Mouse (Mus musculus): ENCODE data around the gene Eif2ak1. TPM values are rescaled to one million over a fixed set of nuclear protein-coding genes. Genes with fewer than 3 reads are reported as not detected.

The Eif2ak1 gene
- polyA plus RNA-seq, 1 experiment from 2014 or later = 24.1 TPM

- no peaks in the 10 kb centered on the region for H3K4me1 ChIP-seq (replicated peaks; ENCODE audit: control insufficient read depth, insufficient read depth, low read length)
- H3K27ac ChIP-seq (ENCODE audit: low read depth, low read length) = no peak overlapping the region
- no peaks in the 10 kb centered on the region for H3K27me3 ChIP-seq (replicated peaks; ENCODE audit: control insufficient read depth, insufficient read depth, low read length)
- no peaks in the 10 kb centered on the region for H3K36me3 ChIP-seq (ENCODE audit: control insufficient read depth, insufficient read depth)
- no peak overlapping the region for H3K4me2 ChIP-seq (replicated peaks; ENCODE audit: low read depth)
- 89% methylated on average over 3 of the region's 3 CpGs for WGBS
- H3K4me3 ChIP-seq (ENCODE audit: low read depth, low read length) = no peak overlapping the region
- H3K9ac ChIP-seq (ENCODE audit: low read depth, low read length) = no peak overlapping the region
- ATAC-seq = no peak
- TF ChIP-seq CTCF (IDR thresholded peaks at IDR 0.05; ENCODE audit: low read depth) = no peak
- H3K9me3 ChIP-seq (ENCODE audit: control insufficient read depth) = no peaks in the 10 kb centered on the region
Measured at GRCm38 (mm10) chr5:143809421-143810090, 8.0 kb upstream of the Eif2ak1 start.

DNA sequence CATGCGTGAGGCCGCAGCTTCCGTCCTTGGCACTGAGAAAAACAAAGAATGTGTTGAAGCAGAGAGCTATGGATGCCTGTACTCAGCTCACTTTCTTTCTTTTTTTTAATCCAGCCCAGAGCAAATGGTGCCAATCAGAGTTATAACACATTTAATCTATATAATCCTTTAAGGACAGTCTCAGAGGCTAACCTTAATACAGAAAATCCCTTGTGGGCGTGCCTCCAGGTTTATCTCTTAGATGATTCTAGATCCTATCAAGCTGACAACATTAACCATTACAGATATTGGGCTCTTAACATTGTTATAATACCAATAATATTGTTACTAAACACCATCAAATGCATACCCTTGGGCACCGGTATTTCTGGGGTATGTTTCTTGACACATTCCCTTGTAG is 5.9 kb upstream of the Eif2ak1 start:
- Histone ChIP-seq H3K4me1 (replicated peaks; ENCODE audit: control insufficient read depth, insufficient read depth, low read length) (no peaks in the 10 kb centered on the region), H3K9ac (ENCODE audit: low read depth, low read length) (no peak overlapping the region), H3K9me3 (ENCODE audit: control insufficient read depth) (no peaks in the 10 kb centered on the region), H3K27ac (ENCODE audit: low read depth, low read length) (no peak overlapping the region), H3K36me3 (ENCODE audit: control insufficient read depth, insufficient read depth) (no peaks in the 10 kb centered on the region), H3K4me2 (replicated peaks; ENCODE audit: low read depth) (no peak overlapping the region), H3K27me3 (replicated peaks; ENCODE audit: control insufficient read depth, insufficient read depth, low read length) (no peaks in the 10 kb centered on the region), H3K4me3 (ENCODE audit: low read depth, low read length) (no peak overlapping the region)
- no peak for ATAC-seq
- TF ChIP-seq CTCF (IDR thresholded peaks at IDR 0.05; ENCODE audit: low read depth) = no peak
- WGBS = 82% methylated on average over 5 of the region's 5 CpGs

- H3K27me3 ChIP-seq (replicated peaks; ENCODE audit: control insufficient read depth, insufficient read depth, low read length) = no peaks in the 10 kb centered on the region
- H3K27ac ChIP-seq (ENCODE audit: low read depth, low read length) = no peak overlapping the region
- H3K4me1 ChIP-seq (replicated peaks; ENCODE audit: control insufficient read depth, insufficient read depth, low read length) = no peaks in the 10 kb centered on the region
- H3K9ac ChIP-seq (ENCODE audit: low read depth, low read length) = no peak overlapping the region
- H3K9me3 ChIP-seq (ENCODE audit: control insufficient read depth) = no peaks in the 10 kb centered on the region
- no peaks in the 10 kb centered on the region for H3K36me3 ChIP-seq (ENCODE audit: control insufficient read depth, insufficient read depth)
- ATAC-seq = no peak
- no peak for TF ChIP-seq CTCF (IDR thresholded peaks at IDR 0.05; ENCODE audit: low read depth)
- no peak overlapping the region for H3K4me3 ChIP-seq (ENCODE audit: low read depth, low read length)
- WGBS = 78% methylated on average over 2 of the region's 2 CpGs
- no peak overlapping the region for H3K4me2 ChIP-seq (replicated peaks; ENCODE audit: low read depth)
Measured at GRCm38 (mm10) chr5:143814626-143815025, 3.0 kb upstream of the Eif2ak1 start.

- under 1% methylated on average over 32 of the region's 32 CpGs for WGBS
- Histone ChIP-seq H3K36me3 (ENCODE audit: control insufficient read depth, insufficient read depth) (no peaks in the 10 kb centered on the region), H3K9ac (ENCODE audit: low read depth, low read length) (peak overlapping the region; percentile 82), H3K9me3 (ENCODE audit: control insufficient read depth) (no peaks in the 10 kb centered on the region), H3K4me2 (replicated peaks; ENCODE audit: low read depth) (peak overlapping the region; percentile 76), H3K4me3 (ENCODE audit: low read depth, low read length) (peak overlapping the region; percentile 79), H3K27me3 (replicated peaks; ENCODE audit: control insufficient read depth, insufficient read depth, low read length) (no peaks in the 10 kb centered on the region), H3K27ac (ENCODE audit: low read depth, low read length) (peak overlapping the region; percentile 85), H3K4me1 (replicated peaks; ENCODE audit: control insufficient read depth, insufficient read depth, low read length) (no peaks in the 10 kb centered on the region)
- peak; percentile 2; the same call in 1 of the 2 replicates for TF ChIP-seq CTCF (IDR thresholded peaks at IDR 0.05; ENCODE audit: low read depth)
- peak; percentile 56; the same call in 1 of the 2 replicates for ATAC-seq
Measured at GRCm38 (mm10) chr5:143817931-143818311, 333 bp downstream of the Eif2ak1 start.

GRCm38 (mm10) chr5:143818461-143818860 is 873 bp downstream of the Eif2ak1 start:
- Histone ChIP-seq H3K27me3 (replicated peaks; ENCODE audit: control insufficient read depth, insufficient read depth, low read length) (no peaks in the 10 kb centered on the region), H3K9me3 (ENCODE audit: control insufficient read depth) (no peaks in the 10 kb centered on the region), H3K9ac (ENCODE audit: low read depth, low read length) (peak overlapping the region; percentile 82), H3K27ac (ENCODE audit: low read depth, low read length) (0 out of 2 replicates have a peak overlapping the region, but pooled peaks have one; percentile 85), H3K4me3 (ENCODE audit: low read depth, low read length) (peak overlapping the region; percentile 79), H3K4me1 (replicated peaks; ENCODE audit: control insufficient read depth, insufficient read depth, low read length) (no peaks in the 10 kb centered on the region), H3K4me2 (replicated peaks; ENCODE audit: low read depth) (peak overlapping the region; percentile 76), H3K36me3 (ENCODE audit: control insufficient read depth, insufficient read depth) (no peaks in the 10 kb centered on the region)
- no peak for TF ChIP-seq CTCF (IDR thresholded peaks at IDR 0.05; ENCODE audit: low read depth)
- no peak for ATAC-seq
- WGBS = 7% methylated on average over 10 of the region's 10 CpGs

GRCm38 (mm10) chr5:143818949-143819348 is 1.4 kb downstream of the Eif2ak1 start:
- peak overlapping the region; percentile 76 for H3K4me2 ChIP-seq (replicated peaks; ENCODE audit: low read depth)
- no peaks in the 10 kb centered on the region for H3K4me1 ChIP-seq (replicated peaks; ENCODE audit: control insufficient read depth, insufficient read depth, low read length)
- no peaks in the 10 kb centered on the region for H3K9me3 ChIP-seq (ENCODE audit: control insufficient read depth)
- H3K27ac ChIP-seq (ENCODE audit: low read depth, low read length) = no peak overlapping the region
- H3K4me3 ChIP-seq (ENCODE audit: low read depth, low read length) = peak overlapping the region; percentile 79
- TF ChIP-seq CTCF (IDR thresholded peaks at IDR 0.05; ENCODE audit: low read depth) = no peak
- no peaks in the 10 kb centered on the region for H3K27me3 ChIP-seq (replicated peaks; ENCODE audit: control insufficient read depth, insufficient read depth, low read length)
- no peaks in the 10 kb centered on the region for H3K36me3 ChIP-seq (ENCODE audit: control insufficient read depth, insufficient read depth)
- no peak for ATAC-seq
- WGBS = 52% methylated on average over 13 of the region's 13 CpGs
- no peak overlapping the region for H3K9ac ChIP-seq (ENCODE audit: low read depth, low read length)

Data from intestine, postnatal 0 days (tissue).